Mouse (Mus musculus): ENCODE measurements around the gene Csn1s2b. TPM values are rescaled to one million over a fixed set of nuclear protein-coding genes. Genes with fewer than 3 reads are reported as not detected.

Csn1s2b gene
- polyA plus RNA-seq, 1 experiment = not detected

GRCm38 (mm10) chr5:87825386-87825785 is 17.5 kb downstream of the Csn1s2b start, which contains the start of gene Prr27:
TSS of gene Prr27 (plus strand) at chr5:87825686.
- Histone ChIP-seq H3K27ac (ENCODE audit: insufficient read depth, low read length) (no peak within 1 kb of the TSS), H3K27me3 (ENCODE audit: control insufficient read depth, insufficient read depth, low read length, poor library complexity, severe bottlenecking) (no peaks in the 10 kb centered on the region), H3K4me1 (ENCODE audit: control insufficient read depth, insufficient read depth, low read length) (no peaks in the 10 kb centered on the region), H3K9me3 (replicated peaks; ENCODE audit: control insufficient read depth, insufficient read depth, low read length, poor library complexity, severe bottlenecking) (0 out of 2 replicates have a peak, but pooled peaks cover 5% of the 10 kb centered on the region), H3K36me3 (ENCODE audit: control insufficient read depth, insufficient read depth, low read length, poor library complexity, severe bottlenecking) (no peaks in the 10 kb centered on the region), H3K9ac (ENCODE audit: low read depth, poor library complexity, severe bottlenecking) (no peak within 1 kb of the TSS), H3K4me3 (ENCODE audit: low read depth, low read length) (no peak within 1 kb of the TSS)
- no peak for TF ChIP-seq EP300 (IDR thresholded peaks at IDR 0.05; ENCODE audit: insufficient read depth, low read depth, low read length)
- no peak for TF ChIP-seq CTCF (IDR thresholded peaks at IDR 0.05; ENCODE audit: low read depth, low read length)
- no peak for TF ChIP-seq POLR2A (IDR thresholded peaks at IDR 0.05; ENCODE audit: insufficient read depth, low read length)

- H3K4me3 ChIP-seq (ENCODE audit: low read depth, low read length) = no peak overlapping the region
- TF ChIP-seq CTCF (IDR thresholded peaks at IDR 0.05; ENCODE audit: low read depth, low read length) (no peak), EP300 (IDR thresholded peaks at IDR 0.05; ENCODE audit: insufficient read depth, low read depth, low read length) (no peak), POLR2A (IDR thresholded peaks at IDR 0.05; ENCODE audit: insufficient read depth, low read length) (no peak)
- no peaks in the 10 kb centered on the region for H3K36me3 ChIP-seq (ENCODE audit: control insufficient read depth, insufficient read depth, low read length, poor library complexity, severe bottlenecking)
- H3K9me3 ChIP-seq (replicated peaks; ENCODE audit: control insufficient read depth, insufficient read depth, low read length, poor library complexity, severe bottlenecking) = no peaks in the 10 kb centered on the region
- no peak overlapping the region for H3K27ac ChIP-seq (ENCODE audit: insufficient read depth, low read length)
- no peak overlapping the region for H3K9ac ChIP-seq (ENCODE audit: low read depth, poor library complexity, severe bottlenecking)
- no peaks in the 10 kb centered on the region for H3K4me1 ChIP-seq (ENCODE audit: control insufficient read depth, insufficient read depth, low read length)
- H3K27me3 ChIP-seq (ENCODE audit: control insufficient read depth, insufficient read depth, low read length, poor library complexity, severe bottlenecking) = no peaks in the 10 kb centered on the region
Measured at GRCm38 (mm10) chr5:87855136-87855716, 47.3 kb downstream of the Csn1s2b start.

GRCm38 (mm10) chr5:87870084-87870483 is 62.2 kb downstream of the Csn1s2b start:
- H3K4me1 ChIP-seq (ENCODE audit: control insufficient read depth, insufficient read depth, low read length) = no peaks in the 10 kb centered on the region
- H3K9me3 ChIP-seq (replicated peaks; ENCODE audit: control insufficient read depth, insufficient read depth, low read length, poor library complexity, severe bottlenecking) = no peaks in the 10 kb centered on the region
- no peaks in the 10 kb centered on the region for H3K27me3 ChIP-seq (ENCODE audit: control insufficient read depth, insufficient read depth, low read length, poor library complexity, severe bottlenecking)
- TF ChIP-seq EP300 (IDR thresholded peaks at IDR 0.05; ENCODE audit: insufficient read depth, low read depth, low read length) (no peak), CTCF (IDR thresholded peaks at IDR 0.05; ENCODE audit: low read depth, low read length) (no peak), POLR2A (IDR thresholded peaks at IDR 0.05; ENCODE audit: insufficient read depth, low read length) (no peak)
- no peak overlapping the region for H3K4me3 ChIP-seq (ENCODE audit: low read depth, low read length)
- H3K36me3 ChIP-seq (ENCODE audit: control insufficient read depth, insufficient read depth, low read length, poor library complexity, severe bottlenecking) = no peaks in the 10 kb centered on the region
- no peak overlapping the region for H3K9ac ChIP-seq (ENCODE audit: low read depth, poor library complexity, severe bottlenecking)
- H3K27ac ChIP-seq (ENCODE audit: insufficient read depth, low read length) = no peak overlapping the region

GRCm38 (mm10) chr5:87871423-87871822 is 63.5 kb downstream of the Csn1s2b start:
- Histone ChIP-seq H3K4me3 (ENCODE audit: low read depth, low read length) (no peak overlapping the region), H3K27ac (ENCODE audit: insufficient read depth, low read length) (no peak overlapping the region), H3K9me3 (replicated peaks; ENCODE audit: control insufficient read depth, insufficient read depth, low read length, poor library complexity, severe bottlenecking) (no peaks in the 10 kb centered on the region), H3K9ac (ENCODE audit: low read depth, poor library complexity, severe bottlenecking) (no peak overlapping the region), H3K36me3 (ENCODE audit: control insufficient read depth, insufficient read depth, low read length, poor library complexity, severe bottlenecking) (no peaks in the 10 kb centered on the region), H3K4me1 (ENCODE audit: control insufficient read depth, insufficient read depth, low read length) (no peaks in the 10 kb centered on the region), H3K27me3 (ENCODE audit: control insufficient read depth, insufficient read depth, low read length, poor library complexity, severe bottlenecking) (no peaks in the 10 kb centered on the region)
- TF ChIP-seq POLR2A (IDR thresholded peaks at IDR 0.05; ENCODE audit: insufficient read depth, low read length) (no peak), EP300 (IDR thresholded peaks at IDR 0.05; ENCODE audit: insufficient read depth, low read depth, low read length) (no peak), CTCF (IDR thresholded peaks at IDR 0.05; ENCODE audit: low read depth, low read length) (peak; percentile 38)

Other genes with a start within 250 kb of the Csn1s2b start
- not detected in 2 replicates for gene Sult1d1, start 239.1 kb upstream of the Csn1s2b start, polyA plus RNA-seq (2011; ENCODE audit: insufficient read depth, insufficient read length, low read depth, missing spikeins)
- not detected in 2 replicates for gene Sult1e1, start 216.5 kb upstream of the Csn1s2b start, polyA plus RNA-seq (2011; ENCODE audit: insufficient read depth, insufficient read length, low read depth, missing spikeins)
- not detected in 2 replicates for gene Csn1s1, start 141.9 kb upstream of the Csn1s2b start, polyA plus RNA-seq (2011; ENCODE audit: insufficient read depth, insufficient read length, low read depth, missing spikeins)
- gene Csn2, start 108.5 kb upstream of the Csn1s2b start, polyA plus RNA-seq (2011; ENCODE audit: insufficient read depth, insufficient read length, low read depth, missing spikeins) = not detected in 2 replicates
- not detected in 2 replicates for gene Csn1s2a, start 33.5 kb upstream of the Csn1s2b start, polyA plus RNA-seq (2011; ENCODE audit: insufficient read depth, insufficient read length, low read depth, missing spikeins)
- not detected in 2 replicates for gene Prr27, start 17.6 kb downstream of the Csn1s2b start, polyA plus RNA-seq (2011; ENCODE audit: insufficient read depth, insufficient read length, low read depth, missing spikeins)
- not detected in 2 replicates for gene Odam, start 76.9 kb downstream of the Csn1s2b start, polyA plus RNA-seq (2011; ENCODE audit: insufficient read depth, insufficient read length, low read depth, missing spikeins)
- gene Csn3, start 117.5 kb downstream of the Csn1s2b start, polyA plus RNA-seq (2011; ENCODE audit: insufficient read depth, insufficient read length, low read depth, missing spikeins) = 1.8 and 2.2 TPM in 2 replicates
- gene 2310003L06Rik, start 161.4 kb downstream of the Csn1s2b start, polyA plus RNA-seq (2011; ENCODE audit: insufficient read depth, insufficient read length, low read depth, missing spikeins) = not detected in 2 replicates
- gene Gm28434, start 161.4 kb downstream of the Csn1s2b start, polyA plus RNA-seq (2011; ENCODE audit: insufficient read depth, insufficient read length, low read depth, missing spikeins) = not detected in 2 replicates
- gene Cabs1, start 171.4 kb downstream of the Csn1s2b start, polyA plus RNA-seq (2011; ENCODE audit: insufficient read depth, insufficient read length, low read depth, missing spikeins) = not detected in 2 replicates
- not detected in 2 replicates for gene Smr3a, start 194.5 kb downstream of the Csn1s2b start, polyA plus RNA-seq (2011; ENCODE audit: insufficient read depth, insufficient read length, low read depth, missing spikeins)